Mouse (Mus musculus) B cell, adult 62 days (primary cell): ENCODE results near the gene Olfr410. TPM values are rescaled to one million over a fixed set of nuclear protein-coding genes. Genes with fewer than 3 reads are reported as not detected.

Source experiments
- total RNA-seq: library from RNA; stranded (reverse); gene quantifications from 4 replicates; pipeline ENCODE4 v1.2.4, GENCODE M21; 2023

Olfr410 gene
- not detected in 4 replicates for total RNA-seq

DNA sequence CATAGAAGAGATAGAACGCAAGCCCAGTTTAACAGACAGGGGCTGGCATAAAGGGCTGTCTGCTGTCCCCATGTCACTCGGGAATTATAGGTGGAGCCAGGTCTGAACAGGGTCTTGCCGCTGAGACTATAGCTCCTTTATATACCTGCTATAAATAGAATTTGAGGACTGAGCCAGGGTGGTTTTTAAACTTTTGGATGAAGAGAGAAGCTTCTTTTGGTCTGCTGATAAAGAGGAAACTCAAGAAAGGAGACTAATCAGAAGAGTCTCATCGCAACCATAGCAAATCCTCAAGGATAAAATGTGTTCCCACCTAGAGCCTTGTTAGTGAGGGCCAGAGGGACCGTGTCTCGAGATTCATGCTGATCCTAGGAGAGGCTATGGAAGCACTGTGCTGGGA lies at the start of gene Olfr410:
Gene Olfr410, minus strand, starts transcription at position 101 of the 400 bp plus-strand sequence.

DNA sequence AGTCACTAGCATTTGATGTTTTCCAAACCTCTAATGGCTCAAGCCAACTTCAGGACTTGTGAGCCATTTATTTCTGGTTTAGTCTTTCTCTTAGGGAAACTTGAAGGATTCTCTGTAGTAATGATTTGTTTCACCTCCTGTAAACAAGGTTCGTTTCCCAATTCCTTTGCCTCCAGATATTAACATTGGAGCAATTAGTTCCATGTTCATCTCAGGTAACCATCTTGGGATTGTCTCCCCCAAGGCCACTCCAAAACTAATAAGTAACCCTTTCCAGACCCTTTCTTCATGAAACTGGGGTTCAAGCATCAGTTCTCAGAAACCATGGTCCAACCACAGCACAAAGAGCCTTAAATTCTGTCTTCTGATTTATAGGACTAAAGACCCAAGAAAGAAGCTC lies 23.9 kb upstream of the Olfr410 start, which contains the start of gene Olfr412:
Gene Olfr412, plus strand, starts transcription at position 301 of the 400 bp plus-strand sequence.

DNA sequence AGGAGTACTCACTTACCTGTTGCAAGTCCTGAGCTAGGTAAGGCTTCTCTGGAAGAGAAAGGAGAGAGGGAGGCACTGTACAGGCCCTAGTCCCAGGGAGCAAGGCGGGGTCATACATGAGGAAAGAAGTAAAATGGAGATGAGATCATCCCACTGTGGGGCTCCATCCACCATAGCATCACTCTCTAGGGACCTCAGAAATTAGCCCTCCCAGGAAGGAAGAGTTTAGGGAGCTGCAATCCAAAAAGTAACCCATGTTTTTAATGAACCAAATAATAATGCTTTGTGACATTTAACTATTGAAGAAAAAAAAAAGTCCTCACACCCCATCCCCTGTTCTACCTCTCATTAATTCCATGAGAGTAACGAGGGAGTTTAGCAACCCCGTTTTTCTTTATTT lies 14.7 kb upstream of the Olfr410 start, which contains the start of gene Olfr411:
Gene Olfr411, minus strand, starts transcription at position 101 of the 400 bp plus-strand sequence.

DNA sequence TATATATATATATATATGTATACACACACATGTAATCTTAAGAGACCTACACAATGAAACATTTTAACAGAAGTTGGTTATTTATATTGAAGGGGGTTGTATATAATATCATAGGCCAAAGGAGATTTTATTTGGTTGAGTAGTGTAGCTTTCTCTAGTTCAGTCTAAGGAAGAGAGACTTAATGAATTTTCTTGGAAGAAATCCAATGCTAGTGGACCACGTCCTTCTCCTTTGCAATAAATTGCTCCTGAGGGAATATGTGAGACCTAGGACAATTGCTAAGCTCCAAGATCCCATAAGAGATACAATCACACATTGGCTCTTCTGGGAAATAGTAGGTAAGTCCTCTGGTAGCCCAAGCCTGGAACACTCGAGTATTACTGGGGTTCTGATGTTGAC lies 54.4 kb downstream of the Olfr410 start, which contains the start of gene Olfr59:
Gene Olfr59, plus strand, starts transcription at position 301 of the 400 bp plus-strand sequence.

Other genes with a start within 250 kb of the Olfr410 start
- not detected in 4 replicates for gene Olfr401, start 224.3 kb downstream of the Olfr410 start, total RNA-seq
- not detected in 4 replicates for gene Olfr402, start 184.5 kb downstream of the Olfr410 start, total RNA-seq
- gene Olfr403, start 151.8 kb downstream of the Olfr410 start, total RNA-seq: not detected in 4 replicates
- not detected in 4 replicates for gene Olfr43, start 126.7 kb downstream of the Olfr410 start, total RNA-seq
- not detected in 4 replicates for gene Olfr406, start 78.2 kb downstream of the Olfr410 start, total RNA-seq
- not detected in 4 replicates for gene Olfr59, start 54.3 kb downstream of the Olfr410 start, total RNA-seq
- gene Olfr411, start 14.6 kb upstream of the Olfr410 start, total RNA-seq: not detected in 4 replicates
- gene Olfr412, start 24.0 kb upstream of the Olfr410 start, total RNA-seq: not detected in 4 replicates